9 mouse cellular contexts compared by ENCODE assay signal in genomic region chr1:34077941-34078340, GRCm38 (mm10).
"Had no signal": no experiment of that assay in that cellular context is flagged by ENCODE, and none has a peak within 500 bp of the region (broad histone marks: within the 10 kb centered on the region; RNA-seq: fewer than 3 reads in every experiment).

No protein-coding gene starts in this region.

- H3K9me3 ChIP-seq: kidney, embryonic 15.5 days; limb, embryonic 15.5 days; liver, embryonic 12.5 days; midbrain, embryonic 15.5 days; neural tube, embryonic 12.5 days had no signal

- ATAC-seq: liver, embryonic 12.5 days; midbrain, embryonic 15.5 days had no signal

- H3K9ac ChIP-seq: kidney, embryonic 15.5 days; limb, embryonic 15.5 days; liver, embryonic 12.5 days; lung, embryonic 14.5 days; midbrain, embryonic 15.5 days; neural tube, embryonic 12.5 days had no signal

- DNase-seq: kidney, postnatal 14 days; left cerebral cortex, postnatal 4 days; lung, embryonic 14.5 days; thymus, postnatal 4 days had no signal

- H3K4me3 ChIP-seq: limb, embryonic 15.5 days; midbrain, embryonic 15.5 days; neural tube, embryonic 12.5 days had no signal

- H3K4me2 ChIP-seq: midbrain, embryonic 15.5 days had no signal

- H3K27ac ChIP-seq: kidney, embryonic 15.5 days; limb, embryonic 15.5 days; liver, embryonic 12.5 days; midbrain, embryonic 15.5 days; neural tube, embryonic 12.5 days had no signal

- H3K36me3 ChIP-seq: kidney, embryonic 15.5 days; limb, embryonic 15.5 days; liver, embryonic 12.5 days; midbrain, embryonic 15.5 days; neural tube, embryonic 12.5 days had no signal

- H3K27me3 ChIP-seq: kidney, embryonic 15.5 days; limb, embryonic 15.5 days; midbrain, embryonic 15.5 days; neural tube, embryonic 12.5 days had no signal
